Mouse (Mus musculus): ENCODE data around the gene 4930452B06Rik. TPM values are rescaled to one million over a fixed set of nuclear protein-coding genes. Genes with fewer than 3 reads are reported as not detected.

4930452B06Rik gene
- polyA plus RNA-seq, 1 experiment, result not detected

DNA sequence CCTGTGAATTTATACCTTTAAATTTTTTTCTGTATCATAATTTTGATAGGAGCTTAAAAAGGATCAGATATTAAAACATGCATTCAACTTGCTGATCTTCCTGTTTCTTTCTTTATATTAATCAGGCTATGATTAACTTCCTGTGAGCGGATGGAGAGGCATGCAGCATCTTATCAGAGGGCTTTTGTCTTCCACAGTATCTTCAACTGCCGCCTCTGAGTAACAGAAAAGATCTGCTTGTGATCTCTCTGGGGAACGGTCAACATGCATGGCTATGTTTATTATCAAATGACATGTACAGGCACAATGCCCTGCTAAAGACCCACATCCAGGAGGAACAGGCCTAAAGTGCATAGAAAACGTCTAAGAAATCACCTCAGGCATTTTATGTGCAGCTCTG is 116.9 kb downstream of the 4930452B06Rik start:
- no peak overlapping the region for H3K27ac ChIP-seq (ENCODE audit: insufficient read depth, low read depth, low read length)
- H3K4me1 ChIP-seq (ENCODE audit: control insufficient read depth, insufficient read depth, low read length), result no peaks in the 10 kb centered on the region
- TF ChIP-seq POLR2A (IDR thresholded peaks at IDR 0.05; ENCODE audit: borderline replicate concordance, low read depth, low read length) (no peak), CTCF (IDR thresholded peaks at IDR 0.05; ENCODE audit: low read depth, low read length) (no peak)
- no peak overlapping the region for H3K4me3 ChIP-seq (ENCODE audit: insufficient read depth, low read length)

DNA sequence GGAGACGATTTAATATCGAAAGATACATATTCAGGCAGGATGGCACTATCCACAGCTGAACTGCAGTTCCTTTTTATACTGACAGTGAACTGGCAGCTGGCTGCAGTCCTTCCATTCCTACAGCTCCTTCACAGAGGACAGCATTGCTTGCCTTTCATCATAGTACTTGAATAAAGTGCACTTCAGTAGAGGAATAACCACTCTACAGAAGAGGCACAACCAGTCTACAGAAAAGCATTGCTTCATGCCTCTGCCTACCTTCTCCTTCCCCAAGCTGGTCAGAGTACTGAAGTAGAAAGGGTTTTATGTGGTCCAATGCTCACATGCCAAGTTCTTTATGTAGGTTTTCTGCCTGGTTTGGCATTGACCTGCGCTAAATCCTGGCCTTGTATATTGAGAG is 130.0 kb downstream of the 4930452B06Rik start:
- Histone ChIP-seq H3K27ac (ENCODE audit: insufficient read depth, low read depth, low read length) (no peak overlapping the region), H3K4me3 (ENCODE audit: insufficient read depth, low read length) (no peak overlapping the region), H3K4me1 (ENCODE audit: control insufficient read depth, insufficient read depth, low read length) (no peaks in the 10 kb centered on the region)
- no peak for TF ChIP-seq CTCF (IDR thresholded peaks at IDR 0.05; ENCODE audit: low read depth, low read length)
- no peak for TF ChIP-seq POLR2A (IDR thresholded peaks at IDR 0.05; ENCODE audit: borderline replicate concordance, low read depth, low read length)

DNA sequence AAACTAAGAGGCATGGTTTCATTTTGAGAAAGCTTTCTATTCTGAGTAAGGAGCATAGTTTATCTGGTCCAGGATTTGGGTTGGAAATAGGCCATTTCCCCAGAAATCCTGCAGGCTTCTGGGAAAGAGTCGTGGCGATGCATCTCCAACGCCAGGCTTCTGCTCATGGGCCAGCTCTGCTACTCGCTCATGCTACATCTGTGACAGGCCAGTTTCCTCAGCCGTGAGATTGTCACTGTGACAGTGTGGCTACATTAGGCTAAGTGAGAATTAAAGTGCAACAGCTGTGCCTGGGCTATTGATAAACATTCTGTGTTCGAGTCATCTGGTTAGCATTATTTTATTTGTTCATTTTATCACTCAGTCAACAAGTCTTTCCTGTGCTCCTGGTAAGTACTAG is 140.8 kb downstream of the 4930452B06Rik start:
- H3K4me3 ChIP-seq (ENCODE audit: insufficient read depth, low read length), result no peak overlapping the region
- no peaks in the 10 kb centered on the region for H3K4me1 ChIP-seq (ENCODE audit: control insufficient read depth, insufficient read depth, low read length)
- no peak overlapping the region for H3K27ac ChIP-seq (ENCODE audit: insufficient read depth, low read depth, low read length)
- no peak for TF ChIP-seq POLR2A (IDR thresholded peaks at IDR 0.05; ENCODE audit: borderline replicate concordance, low read depth, low read length)
- no peak for TF ChIP-seq CTCF (IDR thresholded peaks at IDR 0.05; ENCODE audit: low read depth, low read length)

DNA sequence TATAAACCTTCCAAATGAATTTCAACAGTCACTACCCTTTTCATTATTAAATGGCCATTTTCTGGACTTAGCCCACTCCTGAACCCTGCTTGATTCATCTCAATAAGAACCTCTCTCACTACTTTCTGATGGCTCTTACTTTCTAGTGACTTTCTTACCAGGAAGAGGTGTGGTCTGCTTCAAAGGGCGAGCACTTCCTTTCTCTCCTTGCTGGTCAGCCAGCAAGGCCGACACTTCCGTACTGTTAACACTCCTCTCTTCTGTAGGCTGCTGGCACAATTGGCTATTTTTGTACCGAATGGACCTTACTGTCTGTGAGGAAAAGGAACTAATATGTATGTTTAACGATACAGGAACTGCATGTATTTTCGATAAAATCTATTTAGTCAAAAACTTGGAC is 148.4 kb downstream of the 4930452B06Rik start:
- no peak overlapping the region for H3K4me3 ChIP-seq (ENCODE audit: insufficient read depth, low read length)
- H3K27ac ChIP-seq (ENCODE audit: insufficient read depth, low read depth, low read length), result no peak overlapping the region
- H3K4me1 ChIP-seq (ENCODE audit: control insufficient read depth, insufficient read depth, low read length), result no peaks in the 10 kb centered on the region
- TF ChIP-seq CTCF (IDR thresholded peaks at IDR 0.05; ENCODE audit: low read depth, low read length) (no peak), POLR2A (IDR thresholded peaks at IDR 0.05; ENCODE audit: borderline replicate concordance, low read depth, low read length) (no peak)

DNA sequence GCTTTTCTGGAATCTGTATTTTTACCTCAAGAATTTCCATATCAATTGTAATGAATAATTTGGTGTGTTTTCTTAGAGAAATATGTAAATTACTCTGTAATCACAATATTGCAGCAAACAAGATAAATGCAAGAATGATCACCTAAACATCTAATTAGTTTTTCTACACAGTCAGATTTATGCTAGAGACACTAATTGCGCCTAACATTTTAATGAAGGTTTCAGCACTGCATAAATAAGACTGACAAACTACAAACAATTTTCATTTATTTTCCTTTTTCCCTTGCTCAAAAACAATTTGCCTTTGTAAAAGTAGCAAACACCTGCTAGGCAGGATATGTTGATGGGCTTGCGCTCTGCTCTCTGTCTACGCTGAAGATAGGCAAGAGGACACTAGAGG is 152.0 kb downstream of the 4930452B06Rik start:
- no peak for TF ChIP-seq CTCF (IDR thresholded peaks at IDR 0.05; ENCODE audit: low read depth, low read length)
- TF ChIP-seq POLR2A (IDR thresholded peaks at IDR 0.05; ENCODE audit: borderline replicate concordance, low read depth, low read length), result no peak
- no peak overlapping the region for H3K27ac ChIP-seq (ENCODE audit: insufficient read depth, low read depth, low read length)
- no peak overlapping the region for H3K4me3 ChIP-seq (ENCODE audit: insufficient read depth, low read length)
- H3K4me1 ChIP-seq (ENCODE audit: control insufficient read depth, insufficient read depth, low read length), result no peaks in the 10 kb centered on the region

DNA sequence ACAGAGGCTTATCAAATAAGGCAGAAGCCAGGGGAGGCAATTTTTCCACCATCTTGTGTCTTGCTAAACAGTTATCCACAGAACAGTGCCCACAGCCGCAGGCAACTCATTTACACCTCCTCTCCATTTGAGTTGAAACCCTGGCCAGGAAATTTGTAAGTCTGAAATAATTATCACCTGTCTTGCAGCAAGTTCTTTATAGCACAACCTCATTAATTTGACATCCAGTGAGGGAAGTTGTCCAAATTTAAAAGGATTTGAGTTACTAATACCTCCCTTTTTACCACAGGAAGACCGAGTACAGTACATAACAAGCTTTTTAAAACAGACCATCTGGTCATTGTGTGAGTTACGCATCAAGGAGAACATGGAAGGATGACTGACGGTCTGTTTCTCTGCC is 154.8 kb downstream of the 4930452B06Rik start:
- TF ChIP-seq CTCF (IDR thresholded peaks at IDR 0.05; ENCODE audit: low read depth, low read length) (no peak), POLR2A (IDR thresholded peaks at IDR 0.05; ENCODE audit: borderline replicate concordance, low read depth, low read length) (no peak)
- H3K4me1 ChIP-seq (ENCODE audit: control insufficient read depth, insufficient read depth, low read length), result no peaks in the 10 kb centered on the region
- no peak overlapping the region for H3K27ac ChIP-seq (ENCODE audit: insufficient read depth, low read depth, low read length)
- H3K4me3 ChIP-seq (ENCODE audit: insufficient read depth, low read length), result no peak overlapping the region

DNA sequence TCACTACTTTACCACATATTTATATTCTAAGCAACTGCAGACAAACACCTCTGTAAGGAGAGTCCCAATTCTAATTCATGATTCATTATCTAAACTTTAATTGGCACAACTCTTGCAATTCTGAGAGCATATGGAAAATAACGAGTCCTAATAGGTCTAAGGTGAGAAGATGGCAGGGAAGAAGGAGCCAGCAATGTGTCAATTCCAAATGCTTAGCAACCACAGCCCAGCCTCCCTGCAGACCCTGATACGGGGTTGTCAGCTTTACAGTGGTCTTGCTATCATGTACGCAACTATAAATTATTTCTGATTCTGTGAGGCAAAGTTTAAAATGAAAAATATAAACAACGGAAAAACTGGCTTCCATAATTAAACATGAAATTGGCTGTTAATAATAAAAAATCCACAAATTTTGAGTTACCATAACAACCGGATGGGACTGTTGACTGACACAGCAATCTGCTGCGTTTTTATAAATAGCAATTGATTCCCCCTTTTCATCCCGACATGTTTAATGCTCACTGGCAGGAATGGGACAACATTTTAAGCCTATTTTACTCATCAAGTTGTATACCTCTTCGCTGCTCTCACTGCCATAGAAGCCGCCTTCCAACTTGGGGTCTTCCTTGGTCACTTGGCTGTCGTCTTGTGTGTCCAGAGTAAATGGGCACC is 155.6 kb downstream of the 4930452B06Rik start:
- no peak overlapping the region for H3K4me3 ChIP-seq (ENCODE audit: insufficient read depth, low read length)
- no peak overlapping the region for H3K27ac ChIP-seq (ENCODE audit: insufficient read depth, low read depth, low read length)
- TF ChIP-seq POLR2A (IDR thresholded peaks at IDR 0.05; ENCODE audit: borderline replicate concordance, low read depth, low read length) (no peak), CTCF (IDR thresholded peaks at IDR 0.05; ENCODE audit: low read depth, low read length) (no peak)
- H3K4me1 ChIP-seq (ENCODE audit: control insufficient read depth, insufficient read depth, low read length), result no peaks in the 10 kb centered on the region

DNA sequence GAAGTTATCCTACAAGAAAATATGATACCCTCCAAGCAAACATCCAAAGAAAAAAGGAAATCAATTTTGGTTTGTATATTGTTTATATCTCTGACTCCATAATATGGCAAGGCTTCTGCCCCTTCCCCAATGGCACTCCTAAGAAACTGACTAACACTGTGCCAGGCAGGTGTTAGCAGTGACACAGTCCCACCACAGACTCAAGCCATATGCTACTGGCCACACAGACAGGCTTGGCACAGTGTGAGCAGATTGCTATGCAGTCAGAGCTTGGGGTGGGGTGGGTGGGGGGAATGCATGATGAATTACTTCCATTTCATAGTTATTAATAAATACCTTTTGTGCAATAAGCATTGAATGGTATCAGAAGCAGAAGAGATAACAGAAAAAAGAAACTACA is 157.4 kb downstream of the 4930452B06Rik start:
- Histone ChIP-seq H3K4me3 (ENCODE audit: insufficient read depth, low read length) (no peak overlapping the region), H3K27ac (ENCODE audit: insufficient read depth, low read depth, low read length) (no peak overlapping the region), H3K4me1 (ENCODE audit: control insufficient read depth, insufficient read depth, low read length) (no peaks in the 10 kb centered on the region)
- TF ChIP-seq CTCF (IDR thresholded peaks at IDR 0.05; ENCODE audit: low read depth, low read length) (no peak), POLR2A (IDR thresholded peaks at IDR 0.05; ENCODE audit: borderline replicate concordance, low read depth, low read length) (no peak)

DNA sequence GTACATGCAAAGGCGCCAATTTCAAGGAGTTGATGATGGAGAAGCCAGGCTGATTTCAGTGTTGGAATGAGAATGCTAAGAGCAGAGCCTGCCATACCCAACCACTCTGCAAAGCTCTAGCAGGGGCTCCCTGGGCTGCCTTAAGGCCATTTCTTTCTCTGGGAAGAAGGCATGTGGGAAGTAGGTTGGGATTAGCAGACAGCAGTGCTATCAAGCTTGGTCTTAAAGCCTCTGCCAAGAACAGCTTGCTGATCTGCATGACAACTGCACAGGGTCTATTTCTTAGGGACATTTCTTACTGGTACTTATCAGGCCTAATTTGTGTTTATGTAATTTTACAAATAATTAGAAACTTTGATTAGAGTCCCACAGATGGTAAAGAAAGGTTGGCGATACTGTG is 161.8 kb downstream of the 4930452B06Rik start:
- no peak overlapping the region for H3K4me3 ChIP-seq (ENCODE audit: insufficient read depth, low read length)
- no peak overlapping the region for H3K27ac ChIP-seq (ENCODE audit: insufficient read depth, low read depth, low read length)
- TF ChIP-seq CTCF (IDR thresholded peaks at IDR 0.05; ENCODE audit: low read depth, low read length) (no peak), POLR2A (IDR thresholded peaks at IDR 0.05; ENCODE audit: borderline replicate concordance, low read depth, low read length) (no peak)
- H3K4me1 ChIP-seq (ENCODE audit: control insufficient read depth, insufficient read depth, low read length), result no peaks in the 10 kb centered on the region

DNA sequence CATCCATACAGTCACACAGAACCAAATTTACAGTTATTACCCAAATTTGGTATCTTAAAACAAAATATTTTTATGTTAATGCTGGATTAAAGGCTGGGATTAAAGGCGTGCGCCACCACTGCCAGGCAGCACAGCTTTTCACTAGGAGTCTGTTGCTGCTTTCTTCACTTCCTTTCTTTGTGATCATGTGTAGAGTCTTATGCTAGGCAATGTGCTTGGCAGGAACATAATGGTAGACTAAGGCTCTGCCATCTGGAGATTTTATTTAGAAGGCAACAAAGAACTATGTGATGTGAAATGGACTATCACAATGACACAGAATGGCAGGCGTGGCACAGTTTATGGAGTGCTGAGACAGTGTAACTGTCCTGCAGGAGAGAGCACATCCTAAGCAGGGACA is 162.7 kb downstream of the 4930452B06Rik start:
- TF ChIP-seq POLR2A (IDR thresholded peaks at IDR 0.05; ENCODE audit: borderline replicate concordance, low read depth, low read length) (no peak), CTCF (IDR thresholded peaks at IDR 0.05; ENCODE audit: low read depth, low read length) (no peak)
- no peak overlapping the region for H3K27ac ChIP-seq (ENCODE audit: insufficient read depth, low read depth, low read length)
- H3K4me1 ChIP-seq (ENCODE audit: control insufficient read depth, insufficient read depth, low read length), result no peaks in the 10 kb centered on the region
- no peak overlapping the region for H3K4me3 ChIP-seq (ENCODE audit: insufficient read depth, low read length)
